Mouse (Mus musculus) right cerebral cortex, postnatal 10 days (tissue): ENCODE measurements around the gene Chpf.

Experiments used
- DNase-seq, 2 experiments: peaks; one replicate each; pipeline ENCODE4 v3.0.0; 2021; ENCODE audit warnings: low spot score in 2 of 2

Gene Chpf

DNA sequence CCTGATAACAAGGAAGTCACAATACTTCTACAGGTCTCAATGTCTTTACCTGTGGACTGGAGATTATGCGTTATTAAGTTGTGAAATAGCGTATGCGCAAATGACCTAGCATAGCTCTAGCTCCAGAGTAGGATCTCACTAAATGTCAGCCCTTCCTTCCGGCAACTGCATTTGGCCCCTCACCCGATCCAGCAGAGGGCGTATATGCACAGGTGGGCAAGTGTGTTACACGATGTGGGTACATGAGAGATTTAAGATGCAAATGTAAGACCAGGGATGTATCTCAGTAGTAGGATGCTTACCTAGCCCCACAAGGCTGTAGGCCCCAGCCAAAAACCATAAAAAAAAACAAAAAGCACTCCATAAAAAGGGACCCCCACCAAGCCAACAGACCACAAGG, 20.3 kb upstream of the Chpf start:
- no peak for DNase-seq

DNA sequence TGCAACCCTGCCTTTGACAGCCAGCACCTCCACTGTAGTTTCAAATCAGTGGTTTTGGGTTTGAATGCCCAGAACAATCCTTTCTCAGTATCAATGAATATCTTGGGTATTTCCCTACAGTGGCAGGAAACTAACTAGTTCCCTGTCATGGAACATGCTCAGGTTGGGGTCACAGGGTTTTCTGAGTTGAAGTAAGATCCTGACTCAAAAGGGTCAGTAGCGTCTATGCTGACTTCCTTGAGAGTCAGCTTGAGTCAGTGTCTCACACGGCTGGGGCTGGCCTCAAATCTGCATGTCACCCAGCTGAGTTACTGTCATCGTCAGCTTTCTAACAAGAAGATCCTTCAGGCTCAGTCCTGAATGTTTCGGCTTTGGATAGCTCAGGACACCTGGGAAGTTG, 19.8 kb upstream of the Chpf start:
- no peak for DNase-seq

DNA sequence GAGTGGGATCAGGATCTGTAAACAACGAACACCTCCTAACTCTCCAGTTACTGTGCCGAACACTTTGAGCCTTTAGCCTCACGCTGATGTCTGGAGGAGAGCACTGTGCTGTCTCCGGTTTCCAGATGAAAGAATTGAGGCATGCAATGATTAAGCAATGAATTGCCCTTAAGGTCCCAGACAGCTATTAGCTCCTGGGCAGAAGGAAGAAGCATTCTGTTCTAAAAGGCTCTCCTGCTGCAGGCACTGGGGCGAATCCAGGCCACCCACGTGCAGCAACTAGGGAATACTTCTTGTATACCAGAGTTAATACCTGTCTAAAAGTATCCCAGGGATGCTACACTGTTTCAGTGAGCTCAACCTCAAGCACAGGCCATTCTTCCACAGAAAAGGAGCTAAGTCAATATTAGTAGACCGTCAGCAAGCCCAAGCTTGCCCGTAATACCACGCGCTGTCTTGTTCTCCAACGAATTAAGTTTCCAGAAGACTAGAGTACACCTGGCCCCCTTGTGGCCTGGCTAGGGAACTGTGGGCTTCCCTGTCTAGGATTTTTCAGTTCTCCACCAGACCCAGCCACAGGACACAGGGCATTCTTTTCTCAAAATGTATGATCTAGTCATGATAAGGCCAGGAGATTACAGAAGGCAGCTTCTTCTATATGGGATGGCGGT, 15.9 kb upstream of the Chpf start:
- peak in 1 of 2 experiments; percentile 46 for DNase-seq

DNA sequence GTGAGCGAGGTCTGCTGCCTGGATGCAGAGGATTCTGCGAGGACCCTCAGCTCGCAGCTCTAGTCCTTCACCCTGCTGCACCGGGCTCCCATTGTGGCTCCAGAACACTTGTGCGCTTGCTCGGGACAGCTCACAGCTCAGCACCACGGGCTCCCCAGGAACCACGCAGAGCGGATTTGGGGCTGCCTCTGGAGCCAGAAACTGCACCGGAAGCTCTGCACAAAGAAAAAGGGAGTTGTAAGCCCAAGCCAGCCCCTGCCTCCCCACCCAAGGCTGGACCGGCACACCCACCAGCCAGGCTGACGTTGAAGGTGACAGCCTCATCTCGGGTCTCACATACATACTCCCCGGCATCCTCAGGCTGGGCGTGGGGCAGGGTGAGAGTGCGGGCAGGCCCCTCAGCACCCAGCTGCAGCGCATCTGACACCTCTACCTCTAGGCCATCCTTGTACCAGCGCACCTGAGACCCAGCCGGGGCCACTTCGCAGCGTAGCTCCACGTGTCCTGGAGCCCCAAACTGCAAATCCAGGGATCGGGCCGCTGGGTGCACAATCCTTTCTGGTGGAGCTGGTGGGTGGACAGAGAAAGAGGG, 13.6 kb upstream of the Chpf start:
- DNase-seq: no peak

DNA sequence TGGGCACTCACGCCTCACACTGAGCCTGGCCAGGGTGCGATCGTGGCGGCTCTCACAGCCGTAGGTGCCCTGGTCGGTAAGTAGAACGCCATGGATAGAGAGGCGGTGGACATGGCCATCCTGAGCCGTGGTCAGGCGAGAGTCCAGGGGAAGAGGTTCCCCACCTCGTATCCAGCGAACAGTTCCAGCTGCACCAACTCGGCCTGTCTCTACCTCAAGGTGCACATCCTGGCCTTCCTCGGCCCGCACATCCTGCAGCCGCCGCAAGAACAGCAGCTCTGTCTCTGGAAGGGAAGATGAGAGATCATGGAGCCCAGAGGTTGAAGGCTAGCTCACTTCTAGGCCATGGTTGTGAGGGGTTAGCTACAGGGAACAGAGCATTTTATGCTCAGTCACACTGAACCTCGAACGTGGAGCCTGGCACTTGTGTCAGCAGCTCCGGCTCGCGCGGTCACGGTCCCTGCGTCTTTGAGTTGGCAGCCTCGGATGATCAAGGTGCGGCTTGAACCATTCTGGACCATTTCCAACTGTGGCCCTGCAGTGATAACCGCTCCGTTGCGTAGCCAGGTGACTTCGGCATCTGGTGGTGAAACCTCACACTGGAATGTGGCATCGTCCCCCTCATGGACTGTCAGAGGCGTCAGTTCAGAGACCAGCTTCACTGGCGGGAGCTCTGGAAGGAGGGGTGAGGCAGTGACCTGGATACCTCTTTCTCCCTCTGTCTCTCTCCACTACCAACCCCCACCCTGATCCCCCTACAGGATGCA, 11.9 kb upstream of the Chpf start:
- DNase-seq: no peak

DNA sequence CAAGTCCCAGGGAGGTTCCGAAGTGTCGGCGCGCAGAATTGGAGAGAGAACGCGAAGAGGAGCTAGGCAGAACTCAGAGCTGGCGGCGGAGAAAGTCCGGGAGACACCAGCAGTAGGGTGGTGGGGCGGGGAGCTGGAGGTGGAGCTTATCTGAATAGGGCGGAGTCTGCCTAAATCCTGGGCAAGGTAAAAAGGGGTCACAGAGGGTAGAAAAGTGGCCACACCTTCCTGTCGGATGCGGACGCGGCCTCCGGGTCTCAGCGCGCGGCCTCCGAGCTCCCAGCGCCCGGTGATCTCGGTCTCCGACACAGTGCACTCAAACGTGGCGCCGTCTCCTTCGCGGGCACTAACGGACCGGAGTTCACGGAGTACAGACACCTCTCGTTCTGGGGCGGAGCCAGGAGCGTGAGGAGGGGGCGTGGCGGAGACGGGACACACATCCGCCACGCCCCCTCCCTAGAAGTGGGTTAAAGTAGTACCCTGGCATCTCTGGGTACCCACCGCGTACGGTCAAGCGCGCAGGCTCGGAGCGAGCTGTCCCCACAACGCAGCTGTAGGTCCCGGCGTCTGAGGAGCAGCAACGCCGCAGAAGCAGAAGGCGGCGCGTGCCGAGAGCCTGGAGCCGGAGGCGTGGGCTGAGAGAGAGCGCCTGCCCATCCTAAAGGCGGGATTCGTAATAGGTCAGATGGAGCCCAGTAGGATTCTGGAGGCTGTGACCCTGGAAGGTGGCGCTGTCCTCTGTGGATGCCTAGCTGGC, 8.5 kb upstream of the Chpf start:
- DNase-seq: peak; percentile 83 to 84

DNA sequence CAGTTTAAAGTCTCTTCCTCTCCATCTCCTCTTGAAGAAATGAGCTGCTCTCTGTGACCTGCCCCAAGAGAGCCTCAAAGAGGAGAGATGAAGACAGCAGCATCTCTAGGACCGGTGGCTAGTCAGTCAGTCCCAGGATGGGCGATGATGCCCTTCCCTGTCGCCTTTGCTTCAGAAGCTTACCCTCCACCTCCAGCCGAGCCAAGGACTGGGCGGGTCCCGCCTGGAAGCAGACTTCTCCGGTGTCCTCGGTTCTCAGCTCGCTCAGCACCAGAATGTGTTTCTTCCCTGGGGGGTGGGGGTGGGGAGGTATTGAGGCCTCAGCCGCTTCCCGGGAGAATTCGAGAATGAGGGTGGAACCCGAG, 7.9 kb upstream of the Chpf start:
- DNase-seq: no peak

DNA sequence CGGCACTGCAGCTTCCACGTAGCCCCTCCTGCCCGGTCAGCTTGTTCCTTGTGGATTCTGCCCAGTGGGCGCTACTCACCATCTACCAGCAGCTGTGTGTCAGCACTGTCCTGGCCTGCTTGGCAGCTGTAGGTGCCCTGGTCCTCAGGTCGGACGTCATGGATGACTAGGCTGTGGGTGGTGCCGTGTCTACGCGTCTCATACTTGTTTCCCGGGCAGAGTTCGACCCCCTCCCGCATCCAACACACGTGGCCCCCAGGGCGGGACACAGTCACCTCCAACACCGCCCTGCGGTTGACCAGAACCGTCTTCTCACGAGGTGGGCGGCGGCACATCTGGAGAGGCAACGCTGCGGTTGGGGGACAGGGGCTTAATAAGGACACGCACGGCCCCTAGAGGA, 7.5 kb upstream of the Chpf start:
- DNase-seq: no peak

DNA sequence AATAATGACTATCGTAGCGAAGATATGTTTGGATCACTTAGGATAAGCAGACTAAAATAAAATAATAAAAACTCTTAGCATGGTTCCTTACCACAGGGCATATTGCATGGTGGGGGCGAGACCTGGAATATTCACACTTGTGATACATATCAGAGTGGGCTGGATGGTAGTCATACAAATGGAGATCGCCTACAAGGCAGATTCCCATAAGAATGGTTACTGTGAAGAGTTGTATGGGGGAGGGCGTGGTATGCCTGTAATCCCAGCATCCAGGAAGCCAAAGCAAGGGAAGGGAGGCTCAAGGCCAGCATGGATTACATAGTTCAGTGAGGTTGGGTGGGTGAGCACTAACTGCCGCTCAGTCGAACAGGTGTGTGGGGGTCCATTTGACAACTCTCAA, 1.6 kb upstream of the Chpf start:
- DNase-seq: no peak

DNA sequence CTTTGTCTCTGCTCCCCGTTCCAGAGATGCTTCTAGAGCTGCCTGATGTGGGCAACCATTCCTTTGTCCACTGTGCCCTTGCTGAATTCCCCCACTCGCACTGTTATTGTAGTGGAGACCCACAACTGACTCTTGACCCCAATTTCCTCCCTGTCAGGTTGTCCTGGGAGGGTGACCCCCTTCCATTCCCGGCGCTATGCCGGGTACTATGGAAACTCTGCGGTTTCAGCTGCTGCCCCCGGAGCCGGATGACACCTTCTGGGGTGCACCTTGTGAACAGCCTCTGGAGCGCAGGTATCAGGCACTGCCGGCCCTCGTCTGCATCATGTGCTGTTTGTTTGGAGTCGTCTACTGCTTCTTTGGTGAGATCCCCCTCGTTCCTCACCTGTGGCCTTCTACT, 929 bp upstream of the Chpf start:
- peak in 1 of 2 experiments; percentile 46 for DNase-seq

DNA sequence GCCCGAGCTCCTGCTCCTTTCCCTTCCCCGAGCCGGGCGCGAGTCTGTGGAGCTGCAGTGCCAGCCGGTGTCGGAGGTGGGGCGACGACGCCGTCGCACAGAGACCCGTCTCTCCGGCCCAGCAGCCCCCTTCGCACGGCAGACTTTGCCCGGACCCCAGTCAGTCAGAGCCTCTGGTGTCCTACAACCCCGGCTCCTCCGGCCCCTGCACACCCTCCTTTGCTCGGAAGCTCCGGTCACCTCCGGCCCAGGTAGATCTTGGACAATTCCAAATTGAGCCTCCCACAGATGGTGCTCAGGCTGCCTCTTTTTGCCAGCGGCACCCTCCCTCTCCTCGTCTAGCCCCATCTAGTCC, 505 bp upstream of the Chpf start:
- DNase-seq: no peak

DNA sequence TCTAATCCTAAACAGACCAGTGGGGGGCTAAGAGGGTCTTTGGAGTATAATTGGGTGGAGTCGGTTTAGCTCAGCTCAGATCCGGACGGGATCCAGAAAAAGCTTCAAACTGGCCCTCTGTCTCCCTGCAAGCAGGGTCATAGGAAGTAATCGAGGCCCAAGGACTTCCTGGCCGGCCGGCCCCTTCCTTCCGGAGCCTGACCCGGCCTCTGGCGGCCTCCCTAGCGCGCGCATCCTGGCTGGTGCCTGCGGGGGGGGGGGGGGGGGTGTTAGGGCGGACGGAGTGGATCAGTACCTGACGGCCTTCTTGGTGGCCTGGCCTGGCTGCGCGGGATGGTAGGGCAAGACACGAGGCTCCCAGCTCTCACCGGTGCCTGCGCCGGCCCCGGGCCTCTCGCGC, 610 bp downstream of the Chpf start:
- no peak for DNase-seq

DNA sequence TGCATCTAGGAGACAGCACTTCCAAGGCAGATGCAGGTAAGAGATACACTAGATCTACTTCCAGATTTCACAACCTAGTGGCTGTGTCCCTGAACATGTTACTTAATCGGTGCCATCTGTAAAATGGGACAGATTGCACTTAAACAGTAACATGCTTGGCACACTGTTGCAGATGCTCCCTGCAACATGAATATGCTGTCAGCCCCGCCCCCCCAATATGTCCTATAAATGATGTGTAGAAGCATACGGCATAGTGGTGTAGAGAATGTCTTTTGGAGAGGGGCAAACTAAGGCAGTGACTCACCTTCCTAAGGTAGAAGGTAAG, 1.2 kb downstream of the Chpf start:
- no peak for DNase-seq

DNA sequence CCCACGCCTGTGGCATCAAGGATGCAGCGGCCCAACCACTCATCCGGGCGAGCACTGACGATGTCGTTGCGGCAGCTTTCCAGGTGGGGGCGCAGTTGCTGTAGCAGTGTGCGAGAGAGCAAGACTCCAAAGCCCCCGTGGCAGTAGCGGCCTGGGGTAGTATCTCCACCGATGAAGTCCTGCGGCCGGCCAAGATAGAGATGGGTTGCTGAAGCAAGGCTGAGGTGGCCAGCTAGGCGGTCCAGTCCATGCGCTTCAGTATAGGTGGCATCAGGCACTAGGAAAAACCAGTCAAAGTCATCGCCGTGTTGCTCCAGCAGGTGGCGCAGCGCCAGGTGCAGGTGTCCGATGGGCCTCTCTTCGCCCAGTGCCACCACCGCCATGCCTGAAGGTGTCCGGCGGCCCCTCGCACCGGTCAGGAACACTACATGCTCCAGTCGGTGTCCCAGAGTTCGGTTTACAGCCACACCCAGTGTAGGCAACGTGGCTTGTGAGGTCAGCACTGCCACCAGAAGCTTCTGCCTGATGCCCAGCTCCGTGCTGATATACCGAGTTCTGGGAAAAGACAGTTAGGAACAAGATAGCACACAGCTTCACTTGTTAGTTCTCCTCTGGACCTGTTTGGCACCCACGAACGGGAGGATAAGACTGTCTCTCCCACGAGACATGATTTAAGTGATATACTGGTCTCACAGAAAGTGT, 1.7 kb downstream of the Chpf start:
- DNase-seq: peak; percentile 87 to 88

DNA sequence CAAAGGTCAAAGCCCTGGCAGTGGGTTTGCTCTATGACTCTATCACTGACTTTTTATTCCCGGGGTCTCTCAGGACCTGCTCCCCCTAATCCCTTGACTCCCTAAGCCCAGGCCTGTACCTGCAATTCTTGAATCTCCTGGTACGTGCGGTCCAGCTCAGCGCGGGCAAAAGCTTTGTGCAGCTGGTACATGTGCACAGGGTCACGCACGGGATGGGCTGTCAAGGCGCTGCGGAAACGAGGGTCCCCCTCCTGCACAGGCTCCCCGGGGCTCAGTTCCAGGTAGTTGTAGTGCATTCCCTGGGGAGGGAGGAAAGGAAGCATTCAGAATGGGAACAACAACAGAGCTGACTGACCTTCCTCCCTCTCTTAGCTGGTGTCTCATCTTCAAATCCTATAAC, 2.7 kb downstream of the Chpf start:
- no peak for DNase-seq

DNA sequence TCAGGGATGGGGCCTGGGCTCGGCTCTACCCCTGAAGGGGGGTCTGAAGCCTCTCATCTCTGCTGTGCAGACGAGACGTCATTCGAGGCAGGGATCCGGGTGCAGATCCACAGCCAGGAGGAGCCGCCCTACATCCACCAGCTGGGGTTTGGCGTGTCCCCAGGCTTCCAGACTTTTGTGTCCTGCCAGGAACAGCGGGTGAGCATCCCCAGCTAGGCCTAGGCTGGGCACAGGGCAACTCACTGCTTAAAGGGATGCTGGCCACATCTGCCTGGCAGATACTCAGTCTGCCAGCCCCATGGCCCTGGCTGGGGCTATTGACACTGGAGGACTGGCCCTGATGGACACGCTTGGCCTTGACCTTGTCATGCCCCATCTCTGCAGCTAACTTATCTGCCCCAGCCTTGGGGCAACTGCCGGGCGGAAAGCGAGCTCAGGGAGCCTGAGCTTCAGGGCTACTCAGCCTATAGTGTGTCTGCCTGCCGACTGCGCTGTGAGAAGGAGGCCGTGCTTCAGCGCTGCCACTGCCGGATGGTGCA, 9.8 kb downstream of the Chpf start:
- no peak for DNase-seq

DNA sequence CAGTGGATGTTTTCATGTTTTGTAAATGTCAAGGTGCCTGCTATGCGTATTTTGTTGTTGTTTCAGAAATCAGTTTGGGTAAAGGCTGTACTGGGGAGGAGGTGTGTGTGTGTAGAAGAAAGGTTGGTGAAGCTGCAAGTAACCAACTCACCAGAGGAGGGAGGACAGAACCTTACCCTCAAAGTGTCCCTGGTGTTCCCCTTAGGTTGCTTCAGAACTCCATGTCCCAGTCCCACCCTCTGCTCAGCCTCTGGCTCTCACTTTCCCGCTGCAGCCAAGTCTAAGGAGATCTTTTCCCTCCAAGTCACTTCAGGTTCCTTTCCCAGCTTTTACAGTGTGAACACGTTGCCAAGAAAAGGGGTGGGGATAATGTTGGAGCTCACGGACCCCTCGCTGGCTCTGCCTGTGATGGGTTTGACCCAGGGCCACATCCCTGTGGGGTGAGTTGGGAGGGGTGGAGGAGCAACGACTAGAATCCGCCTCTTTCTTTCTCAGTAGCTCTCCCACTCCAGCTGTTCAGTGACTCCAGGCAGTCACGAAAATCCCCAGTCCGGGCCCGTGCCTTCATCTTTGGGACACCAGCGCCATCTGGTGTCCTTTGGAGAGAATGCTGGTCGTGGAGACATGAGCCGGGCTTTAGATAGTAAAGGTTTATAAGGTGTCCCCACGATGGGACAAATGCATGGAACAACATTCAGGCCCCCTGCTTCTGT, 11.7 kb downstream of the Chpf start:
- DNase-seq: peak; percentile 86 to 89

DNA sequence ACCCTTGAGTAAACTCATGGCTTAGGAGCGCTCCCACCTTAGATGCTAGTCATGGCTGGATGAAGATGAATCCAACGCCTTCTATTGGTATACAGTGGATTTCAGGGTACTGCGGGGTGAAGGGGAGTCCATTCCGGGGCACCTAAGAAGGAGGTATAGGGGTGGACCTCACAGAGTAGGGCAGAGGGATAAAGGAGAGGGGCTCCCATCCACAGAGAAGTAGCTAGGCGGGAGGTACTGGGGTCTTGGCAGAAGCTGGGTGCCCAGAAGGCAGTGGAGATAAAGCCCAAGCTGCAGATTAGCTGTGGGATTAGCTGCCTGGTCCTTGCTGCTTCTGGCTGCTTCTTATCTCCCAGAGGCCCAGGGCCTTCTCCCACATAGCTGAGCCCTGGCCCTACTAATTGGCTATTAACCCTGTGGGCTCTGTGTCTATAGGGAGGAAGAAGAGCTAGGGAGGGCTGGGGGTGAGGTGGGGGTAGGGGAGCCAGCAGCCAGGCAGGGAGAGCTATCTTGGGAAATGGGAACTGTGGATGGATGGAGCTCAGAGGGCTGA, 15.4 kb downstream of the Chpf start:
- DNase-seq: no peak

DNA sequence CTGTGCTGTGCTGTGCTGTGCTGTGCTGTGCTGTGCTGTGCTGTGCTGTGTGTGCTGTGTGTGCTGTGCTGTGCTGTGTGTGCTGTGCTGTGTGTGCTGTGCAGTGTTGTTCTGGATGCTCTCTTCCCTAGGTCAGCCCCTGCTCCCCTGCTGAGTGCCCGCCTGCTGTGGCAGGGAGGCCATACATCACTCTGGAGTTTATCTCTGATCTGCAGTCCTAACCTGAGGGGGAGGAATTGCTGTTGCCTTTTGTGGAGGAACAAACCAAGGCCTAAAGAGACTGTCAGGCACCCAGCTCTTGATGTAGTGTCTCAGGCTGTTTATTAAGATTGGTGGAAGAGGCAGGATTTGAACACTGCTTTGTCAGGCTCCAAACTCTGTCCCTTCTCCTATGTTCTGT, 16.5 kb downstream of the Chpf start:
- no peak for DNase-seq

DNA sequence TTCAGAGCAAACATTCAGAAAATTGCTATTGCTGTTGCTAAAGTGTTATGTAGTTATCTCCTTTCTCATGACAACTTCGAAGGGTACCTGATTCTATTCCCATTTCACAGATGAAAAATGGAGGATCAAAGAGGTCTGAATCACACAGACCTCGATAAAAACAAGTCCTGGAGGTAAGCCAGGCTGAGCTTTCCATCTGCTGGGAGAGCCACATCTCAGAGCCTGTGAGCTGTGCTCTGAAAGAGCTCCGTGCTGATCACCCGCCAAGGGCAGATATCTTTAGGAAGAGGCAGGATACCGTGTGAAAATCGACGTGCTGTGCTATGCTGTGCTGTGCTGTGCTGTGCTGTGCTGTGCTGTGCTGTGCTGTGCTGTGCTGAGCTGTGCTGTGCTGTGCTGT, 18.8 kb downstream of the Chpf start:
- no peak for DNase-seq
